Mouse (Mus musculus) midbrain, embryonic 16.5 days (tissue): ENCODE data around the gene Fam107a. TPM values are rescaled to one million over a fixed set of nuclear protein-coding genes. Genes with fewer than 3 reads are reported as not detected.

Experiments
- ATAC-seq: fragments of 200-750 bp; cut with Nextera tagmentation; 2 replicates; pipeline ENCODE4 v1.8.0; 2017; ENCODE audit warnings: moderate TSS enrichment
- H3K27ac ChIP-seq: fragments of 300-500 bp; sonication (generic); 2 replicates; pipeline ENCODE4 v1.5.1; 2014; ENCODE audit warnings: mild to moderate bottlenecking, low read length, mixed read lengths
- H3K27me3 ChIP-seq: fragments of 300-500 bp; sonication (generic); 2 replicates; pipeline ENCODE4 v1.6.1; 2014; ENCODE audit warnings: low read depth, low read length, mixed read lengths; ENCODE audit not compliant: control insufficient read depth, insufficient read depth
- H3K36me3 ChIP-seq: fragments of 300-500 bp; sonication (generic); 2 replicates; pipeline ENCODE4 v1.6.1; 2014; ENCODE audit warnings: mild to moderate bottlenecking, low read length, moderate library complexity, mixed read lengths; ENCODE audit not compliant: control insufficient read depth, insufficient read depth
- H3K4me1 ChIP-seq: fragments of 300-500 bp; sonication (generic); 2 replicates; pipeline ENCODE4 v1.6.1; 2014; ENCODE audit warnings: mild to moderate bottlenecking, low read length, mixed read lengths; ENCODE audit not compliant: control insufficient read depth, insufficient read depth
- H3K4me2 ChIP-seq: fragments of 300-500 bp; sonication (generic); 2 replicates; pipeline ENCODE4 v1.6.1; 2014; ENCODE audit warnings: mild to moderate bottlenecking, low read length, mixed read lengths
- H3K4me3 ChIP-seq: fragments of 300-500 bp; sonication (generic); 2 replicates; pipeline ENCODE4 v1.5.1; 2014; ENCODE audit warnings: low read depth, mild to moderate bottlenecking, low read length, moderate library complexity, mixed read lengths
- H3K9ac ChIP-seq: fragments of 300-500 bp; sonication (generic); 2 replicates; pipeline ENCODE4 v1.6.1; 2014; ENCODE audit warnings: low read depth, low read length, mixed read lengths
- H3K9me3 ChIP-seq: fragments of 300-500 bp; sonication (generic); replicated peaks from 2 replicates; pipeline ENCODE4 v1.6.1; 2014; ENCODE audit warnings: mild to moderate bottlenecking, low read length, mixed read lengths; ENCODE audit not compliant: control insufficient read depth, poor library complexity, severe bottlenecking
- WGBS: fragments of 180-500 bp; shearing (Covaris S2); extraction: QIAGEN DNeasy Blood & Tissue Kit; methylation state at CpG from one replicate; pipeline ENCODE4 v1.1.7; 2014; 5-methylcytosine and 5-hydroxymethylcytosine counted together
- polyA plus RNA-seq: library from polyadenylated mRNA; unstranded; fragments of >200 nt; fragmentation: Nextera tagmentation; extraction: Ambion mirVana; gene quantifications from 2 replicates; pipeline ENCODE4 v1.2.1, GENCODE M21; 2015

The Fam107a gene
- polyA plus RNA-seq, 1 experiment from 2014 or later = 1.4 TPM

DNA sequence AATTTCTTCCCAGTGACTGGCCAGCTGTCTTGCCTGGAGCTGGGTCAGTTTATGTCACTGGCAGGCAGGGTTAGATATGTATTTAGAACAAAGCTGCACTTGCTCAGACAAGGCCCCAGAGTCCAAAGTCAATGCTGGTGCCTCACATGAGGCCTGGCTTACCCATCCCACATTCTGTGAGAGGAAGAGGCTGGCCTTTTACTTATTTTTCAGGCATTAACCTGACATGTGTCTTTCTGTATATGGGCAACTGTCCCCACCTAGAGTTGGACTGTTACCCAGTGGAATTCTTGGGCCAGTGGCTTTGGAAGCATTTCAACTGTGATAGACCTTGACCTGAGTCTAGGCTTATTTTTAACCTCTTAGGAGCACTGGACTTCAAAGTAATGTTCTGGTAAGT, 9.1 kb upstream of the Fam107a start:
- Histone ChIP-seq H3K9ac (no peak overlapping the region), H3K27me3 (no peaks in the 10 kb centered on the region), H3K36me3 (no peaks in the 10 kb centered on the region), H3K9me3 (no peaks in the 10 kb centered on the region), H3K4me3 (no peak overlapping the region), H3K4me1 (peaks cover 6% of the 10 kb centered on the region; the same call in 1 of the 2 replicates), H3K4me2 (no peak overlapping the region), H3K27ac (no peak overlapping the region)
- ATAC-seq = no peak

DNA sequence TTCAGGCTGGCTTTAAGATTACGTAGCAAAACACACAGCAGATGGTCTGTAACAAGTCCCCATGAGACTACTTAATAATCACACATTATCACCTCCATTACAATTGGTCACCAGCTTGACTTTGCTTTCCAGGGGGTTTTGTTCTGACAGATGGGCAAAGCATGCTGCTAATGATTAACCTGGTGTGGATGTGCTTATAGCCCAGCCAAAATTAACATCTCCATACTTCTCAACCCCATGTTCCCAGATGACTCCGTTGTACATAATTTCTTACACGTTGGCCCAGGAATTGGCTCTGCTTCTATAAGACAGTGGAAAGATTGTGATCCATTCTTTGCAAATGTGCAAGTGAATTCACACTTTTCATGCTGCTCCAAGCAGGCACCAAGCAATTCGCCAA, 7.9 kb upstream of the Fam107a start:
- WGBS = 56% methylated on average over 4 of the region's 4 CpGs
- Histone ChIP-seq H3K27me3 (no peaks in the 10 kb centered on the region), H3K27ac (no peak overlapping the region), H3K9me3 (no peaks in the 10 kb centered on the region), H3K9ac (no peak overlapping the region), H3K4me1 (peaks cover 6% of the 10 kb centered on the region; the same call in 1 of the 2 replicates), H3K4me2 (no peak overlapping the region), H3K4me3 (no peak overlapping the region), H3K36me3 (no peaks in the 10 kb centered on the region)
- ATAC-seq = no peak

DNA sequence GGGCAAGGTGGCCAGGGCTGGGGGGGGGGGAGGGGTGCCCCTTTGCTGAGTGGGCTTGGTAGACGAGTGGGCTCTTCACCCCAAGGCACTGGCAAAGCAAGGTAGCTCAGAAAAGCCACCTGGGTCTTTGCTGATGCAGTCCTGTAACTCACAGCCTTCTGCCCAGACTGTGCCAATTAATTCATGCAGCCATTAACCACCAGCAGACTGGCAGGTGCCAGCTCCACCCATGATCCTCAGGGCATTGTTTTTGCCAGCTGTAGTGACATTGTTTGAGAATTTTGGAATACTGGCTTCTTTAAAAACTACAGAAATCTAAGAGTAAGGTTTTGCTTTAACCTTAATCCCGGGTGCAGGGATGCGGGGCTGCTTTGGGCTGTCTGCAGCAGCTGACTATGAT, 2.7 kb upstream of the Fam107a start:
- 82% methylated on average over 3 of the region's 3 CpGs for WGBS
- no peak for ATAC-seq
- Histone ChIP-seq H3K9ac (no peak overlapping the region), H3K9me3 (no peaks in the 10 kb centered on the region), H3K27ac (no peak overlapping the region), H3K4me2 (no peak overlapping the region), H3K4me1 (peaks cover 14% of the 10 kb centered on the region), H3K4me3 (no peak overlapping the region), H3K27me3 (peaks cover 22% of the 10 kb centered on the region), H3K36me3 (no peaks in the 10 kb centered on the region)

DNA sequence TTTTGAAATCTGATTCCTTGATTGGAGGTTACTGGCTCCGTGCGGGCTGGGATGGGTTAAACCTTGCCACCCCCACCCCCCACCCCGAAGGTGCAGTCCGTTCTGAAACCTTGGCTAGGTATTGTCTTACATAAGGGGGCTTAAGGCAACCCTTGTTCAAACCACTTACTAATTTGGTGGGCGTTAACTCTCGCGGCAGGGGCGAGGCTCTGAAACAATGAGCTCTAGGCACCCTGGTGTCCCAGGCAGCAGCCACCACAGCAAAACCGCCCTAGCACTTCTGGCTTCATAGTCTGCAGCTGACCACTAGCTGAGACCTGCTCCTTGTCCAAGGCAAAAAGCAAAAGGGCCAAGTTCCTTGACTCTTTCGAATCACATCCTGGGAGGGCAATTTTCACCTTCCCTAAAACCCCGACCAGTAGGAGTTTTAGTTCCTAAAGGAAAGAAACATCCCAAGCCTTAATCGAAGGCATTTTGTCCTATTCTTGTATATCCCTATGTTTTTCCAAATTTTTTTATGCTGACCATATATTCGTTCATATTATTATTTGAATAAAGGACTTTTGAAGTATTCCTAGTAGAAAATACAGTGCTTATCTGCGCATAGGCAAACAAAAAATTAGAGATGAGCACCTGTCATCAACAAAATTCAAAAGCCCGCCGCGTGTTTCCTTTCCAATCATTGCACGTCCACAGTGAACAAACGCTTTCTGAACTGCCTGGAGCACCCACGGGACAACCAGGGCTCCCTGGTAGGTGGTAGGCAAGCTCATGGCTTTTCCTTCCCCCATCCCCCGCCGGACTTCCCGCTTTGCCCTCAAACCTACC, 1.2 kb downstream of the Fam107a start:
- Histone ChIP-seq H3K9me3 (no peaks in the 10 kb centered on the region), H3K9ac (0 out of 2 replicates have a peak overlapping the region, but pooled peaks have one; percentile 44), H3K36me3 (no peaks in the 10 kb centered on the region), H3K4me2 (peak overlapping the region; percentile 66), H3K4me1 (peaks cover 14% of the 10 kb centered on the region), H3K27me3 (peaks cover 28% of the 10 kb centered on the region), H3K27ac (no peak overlapping the region), H3K4me3 (peak overlapping the region; percentile 26)
- WGBS = 2% methylated on average over 22 of the region's 23 CpGs
- ATAC-seq = no peak

DNA sequence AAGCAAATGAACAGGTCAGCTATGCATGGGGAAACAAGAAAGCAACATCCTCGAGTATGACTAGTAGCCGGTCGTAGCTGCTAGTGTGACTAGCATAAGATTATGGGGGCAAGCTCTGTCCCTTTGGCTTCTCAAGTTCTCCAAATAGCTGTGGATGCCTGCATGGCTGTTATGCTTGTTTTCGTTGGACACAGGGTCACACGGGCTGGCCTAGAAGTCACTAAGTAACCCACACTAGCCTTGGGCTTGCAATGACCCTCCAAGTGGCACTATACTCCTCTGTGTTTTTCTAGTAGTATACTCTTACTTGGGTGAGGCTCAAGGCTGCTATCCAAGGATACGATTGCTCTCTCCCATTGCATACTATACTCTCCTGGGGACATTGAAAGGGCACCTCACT, 2.7 kb downstream of the Fam107a start:
- ATAC-seq = no peak
- WGBS = 87% methylated on average over 6 of the region's 6 CpGs

DNA sequence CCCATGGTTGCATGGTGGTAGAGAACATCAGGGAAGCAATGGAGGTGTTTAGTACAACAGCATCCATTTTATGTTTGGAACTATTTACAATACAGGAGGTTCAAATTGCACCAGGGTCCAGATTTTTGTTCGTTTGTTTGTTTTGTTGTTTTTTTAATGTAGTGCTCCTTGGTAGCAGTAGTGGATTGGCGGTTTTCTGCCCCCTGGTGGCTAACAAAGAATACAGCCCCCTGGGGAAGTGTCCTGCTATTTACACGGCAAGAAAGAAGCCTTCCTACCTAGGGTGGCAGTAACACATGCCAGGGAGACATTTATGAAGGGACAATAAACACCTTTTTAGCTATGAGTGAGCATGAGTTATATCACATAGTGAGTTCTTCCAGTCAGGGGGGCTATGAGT, 3.3 kb downstream of the Fam107a start:
- H3K9me3 ChIP-seq = no peaks in the 10 kb centered on the region
- H3K27me3 ChIP-seq = peaks cover 28% of the 10 kb centered on the region
- ATAC-seq = no peak
- no peak overlapping the region for H3K4me2 ChIP-seq
- peaks cover 14% of the 10 kb centered on the region for H3K4me1 ChIP-seq
- no peak overlapping the region for H3K9ac ChIP-seq
- WGBS = 37% methylated on average over 3 of the region's 3 CpGs
- H3K36me3 ChIP-seq = no peaks in the 10 kb centered on the region
- no peak overlapping the region for H3K4me3 ChIP-seq
- H3K27ac ChIP-seq = no peak overlapping the region

More for the DNA sequence above, 2.7 kb downstream of the Fam107a start:
- Histone ChIP-seq H3K9me3 (no peaks in the 10 kb centered on the region), H3K4me1 (peaks cover 14% of the 10 kb centered on the region), H3K4me2 (no peak overlapping the region), H3K27me3 (peaks cover 28% of the 10 kb centered on the region), H3K27ac (no peak overlapping the region), H3K9ac (no peak overlapping the region), H3K36me3 (no peaks in the 10 kb centered on the region), H3K4me3 (no peak overlapping the region)

DNA sequence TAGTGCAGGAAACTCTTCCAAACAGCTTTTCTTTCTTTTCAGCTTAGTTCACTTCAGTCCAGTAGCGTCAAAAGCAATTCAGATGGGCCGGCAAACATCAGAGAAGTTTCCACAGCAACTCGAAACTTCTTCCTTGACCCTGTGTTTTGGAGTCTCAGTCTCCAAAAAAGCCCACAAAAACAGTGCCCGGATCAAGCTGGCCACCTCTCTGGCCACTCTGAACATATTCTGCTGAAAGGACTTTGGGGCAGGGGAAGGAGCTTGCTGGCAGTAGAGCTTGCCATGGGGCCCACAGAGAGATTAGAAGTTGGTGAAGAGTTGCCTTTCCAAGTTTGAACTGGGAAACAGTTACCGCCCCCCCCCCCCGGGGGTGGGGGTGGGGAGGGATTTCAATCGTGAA, 3.9 kb downstream of the Fam107a start:
- 32% methylated on average over 7 of the region's 7 CpGs for WGBS
- no peak overlapping the region for H3K9ac ChIP-seq

DNA sequence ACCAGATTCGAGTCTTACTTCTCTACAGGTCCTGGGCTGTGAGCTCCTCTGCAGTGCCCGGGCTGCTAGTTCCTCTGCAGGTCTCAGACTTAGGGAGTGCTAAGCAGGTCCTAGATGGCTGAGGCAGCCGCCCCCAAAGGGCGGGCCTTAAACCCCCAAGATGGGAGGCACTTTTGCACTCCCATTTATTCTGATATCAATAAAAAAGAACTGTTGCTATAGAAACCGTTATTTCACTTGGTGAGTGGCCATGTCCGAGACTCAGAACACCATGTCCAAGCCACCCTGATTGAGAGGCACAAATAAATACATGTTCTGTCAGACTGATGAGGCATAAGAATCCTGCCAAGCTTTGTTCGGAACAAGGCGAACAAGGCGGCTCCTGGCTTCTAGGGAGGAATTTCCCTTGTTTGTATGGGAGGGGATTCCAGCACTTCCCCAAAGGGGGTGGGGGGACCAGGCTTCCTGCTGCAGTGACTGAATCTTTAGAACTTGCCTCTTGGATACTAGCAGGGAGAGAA, 8.1 kb downstream of the Fam107a start:
- Histone ChIP-seq H3K9me3 (no peaks in the 10 kb centered on the region), H3K27ac (no peak overlapping the region), H3K4me1 (no peaks in the 10 kb centered on the region), H3K36me3 (no peaks in the 10 kb centered on the region), H3K27me3 (no peaks in the 10 kb centered on the region; the same call in 1 of the 2 replicates), H3K9ac (no peak overlapping the region), H3K4me3 (no peak overlapping the region), H3K4me2 (no peak overlapping the region)
- WGBS = 15% methylated on average over 9 of the region's 9 CpGs
- ATAC-seq = peak; percentile 47

More for the DNA sequence above, 3.9 kb downstream of the Fam107a start:
- Histone ChIP-seq H3K4me2 (no peak overlapping the region), H3K9me3 (no peaks in the 10 kb centered on the region), H3K27ac (no peak overlapping the region), H3K36me3 (no peaks in the 10 kb centered on the region), H3K4me1 (peaks cover 14% of the 10 kb centered on the region), H3K4me3 (no peak overlapping the region), H3K27me3 (peaks cover 28% of the 10 kb centered on the region)
- no peak for ATAC-seq

DNA sequence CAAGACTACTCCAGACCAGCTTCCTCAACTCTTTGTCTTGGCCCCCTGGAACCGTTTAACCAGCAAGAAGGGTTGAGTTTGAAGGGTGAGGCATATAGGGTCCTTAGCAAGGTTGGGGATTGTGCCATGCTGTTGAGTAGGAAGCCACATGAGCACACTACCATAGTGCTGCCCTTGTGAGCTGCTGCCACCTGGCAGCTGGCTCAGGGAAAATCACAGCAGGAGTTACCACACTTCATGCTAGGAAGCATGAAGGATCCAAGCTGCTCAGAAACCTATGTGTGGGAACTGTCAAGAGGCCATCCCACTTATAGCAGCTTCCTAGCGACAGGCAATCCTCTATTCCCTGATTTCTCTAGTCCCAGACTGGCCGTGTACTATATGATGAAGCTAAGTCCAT, 9.2 kb downstream of the Fam107a start:
- H3K27ac ChIP-seq = no peak overlapping the region
- H3K4me2 ChIP-seq = no peak overlapping the region
- H3K9ac ChIP-seq = no peak overlapping the region
- H3K36me3 ChIP-seq = no peaks in the 10 kb centered on the region
- H3K9me3 ChIP-seq = no peaks in the 10 kb centered on the region
- no peak for ATAC-seq
- WGBS = 80% methylated on average over 3 of the region's 3 CpGs
- no peaks in the 10 kb centered on the region for H3K4me1 ChIP-seq
- no peaks in the 10 kb centered on the region; the same call in 1 of the 2 replicates for H3K27me3 ChIP-seq
- H3K4me3 ChIP-seq = no peak overlapping the region
